Mouse (Mus musculus): ENCODE measurements around the gene Ccdc66.

DNA sequence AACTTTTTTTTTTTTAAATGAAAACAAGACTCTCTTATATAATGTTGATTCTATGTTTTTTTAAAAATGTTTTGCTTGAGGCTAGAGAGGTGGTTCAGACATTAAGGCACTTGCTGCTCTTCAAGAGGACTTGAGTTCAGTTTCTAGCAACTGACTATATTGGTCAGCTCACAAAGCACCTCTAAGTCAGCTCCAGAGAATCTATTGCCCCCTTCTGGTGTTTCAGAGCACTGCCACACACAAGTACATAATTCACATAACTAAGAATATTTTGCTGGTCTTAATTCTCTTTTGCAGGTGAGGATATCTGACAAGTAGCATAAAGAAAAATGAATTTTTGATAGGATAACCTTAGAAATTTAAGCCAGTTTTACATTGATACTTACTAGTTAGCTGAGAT, 67.3 kb downstream of the Ccdc66 start:
- TF ChIP-seq CTCF (IDR thresholded peaks at IDR 0.05; ENCODE audit: insufficient read depth, low read depth, low read length) (no peak), POLR2A (IDR thresholded peaks at IDR 0.05; ENCODE audit: insufficient read depth, low read depth, low read length) (no peak)
